Mouse (Mus musculus) neural tube, embryonic 11.5 days (tissue): ENCODE data around the gene Stxbp5l. TPM values are rescaled to one million over a fixed set of nuclear protein-coding genes. Genes with fewer than 3 reads are reported as not detected.

Source experiments
- ATAC-seq: fragments of 200-750 bp; cut with Nextera tagmentation; 2 replicates; pipeline ENCODE4 v1.8.0; 2017; ENCODE audit warnings: moderate number of reproducible peaks, mild to moderate bottlenecking, moderate TSS enrichment, moderate library complexity; ENCODE audit not compliant: insufficient read depth, low FRiP score, low TSS enrichment
- DNase-seq: peaks from one replicate; pipeline ENCODE4 v3.0.0-alpha.2; 2015; ENCODE audit warnings: low spot score
- H3K27ac ChIP-seq: fragments of 300-500 bp; sonication (generic); 2 replicates; pipeline ENCODE4 v1.5.1; 2014; ENCODE audit warnings: low read depth, mild to moderate bottlenecking, low read length
- H3K27me3 ChIP-seq: fragments of 300-500 bp; sonication (generic); 2 replicates; pipeline ENCODE4 v1.6.1; 2014; ENCODE audit warnings: mild to moderate bottlenecking, low read length, mixed read lengths; ENCODE audit not compliant: control insufficient read depth, insufficient read depth
- H3K36me3 ChIP-seq: fragments of 300-500 bp; sonication (generic); 2 replicates; pipeline ENCODE4 v1.6.1; 2014; ENCODE audit warnings: mild to moderate bottlenecking, low read length, moderate library complexity, mixed read lengths; ENCODE audit not compliant: control insufficient read depth, insufficient read depth
- H3K4me1 ChIP-seq: fragments of 300-500 bp; sonication (generic); 2 replicates; pipeline ENCODE4 v1.6.1; 2014; ENCODE audit warnings: low read length, mixed read lengths; ENCODE audit not compliant: control insufficient read depth, insufficient read depth
- H3K4me2 ChIP-seq: fragments of 300-500 bp; sonication (generic); 2 replicates; pipeline ENCODE4 v1.6.1; 2014; ENCODE audit warnings: low read depth, mild to moderate bottlenecking, moderate library complexity
- H3K4me3 ChIP-seq: fragments of 300-500 bp; sonication (generic); 2 replicates; pipeline ENCODE4 v1.5.1; 2014; ENCODE audit warnings: low read depth, low read length
- H3K9ac ChIP-seq: fragments of 300-500 bp; sonication (generic); 2 replicates; pipeline ENCODE4 v1.6.1; 2014; ENCODE audit warnings: mild to moderate bottlenecking, low read length
- H3K9me3 ChIP-seq: fragments of 300-500 bp; sonication (generic); 2 replicates; pipeline ENCODE4 v1.6.1; 2016; ENCODE audit warnings: low read length; ENCODE audit not compliant: control insufficient read depth
- WGBS: fragments of 180-500 bp; shearing (Covaris S2); extraction: QIAGEN DNeasy Blood & Tissue Kit; methylation state at CpG from one replicate; pipeline ENCODE4 v1.1.7; 2014; 5-methylcytosine and 5-hydroxymethylcytosine counted together
- polyA plus RNA-seq: library from polyadenylated mRNA; unstranded; fragments of >200 nt; fragmentation: Nextera tagmentation; extraction: Ambion mirVana; gene quantifications from 2 replicates; pipeline ENCODE4 v1.2.1, GENCODE M21; 2014

Gene Stxbp5l
- polyA plus RNA-seq, 1 experiment from 2014 or later: 2.9 TPM

DNA sequence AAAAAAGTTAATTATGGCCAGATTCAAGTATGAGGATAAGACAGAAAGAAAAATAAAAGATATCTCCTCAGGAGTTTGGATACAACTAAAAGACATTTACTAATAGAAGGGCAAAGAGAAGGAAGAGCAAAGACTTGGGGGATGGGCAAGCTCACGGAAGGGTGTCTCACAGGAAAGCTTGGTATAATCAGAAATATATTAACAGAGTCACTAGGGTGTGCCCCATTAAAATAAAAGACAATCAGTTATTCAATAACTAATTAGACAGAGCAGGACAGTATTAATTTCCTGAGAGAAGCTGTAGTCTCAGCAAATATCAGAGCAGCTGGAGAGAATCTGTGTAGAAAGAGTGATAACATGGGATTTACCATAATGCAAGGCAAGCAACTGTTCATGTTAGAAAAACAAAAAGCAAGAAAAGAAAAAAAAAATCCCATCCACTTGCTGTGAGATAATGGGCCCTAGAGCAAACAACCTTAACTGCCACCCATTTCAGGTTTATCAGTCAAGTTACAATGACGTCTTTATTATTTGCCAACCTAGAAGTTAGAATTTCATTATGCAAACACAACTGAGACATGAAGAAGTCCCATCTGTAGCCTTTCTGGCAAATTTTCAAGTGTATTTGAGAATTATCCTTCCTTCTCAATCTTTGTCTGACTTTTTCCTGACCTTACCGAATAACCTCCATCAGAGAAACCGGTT lies 4.6 kb upstream of the Stxbp5l start:
- no peaks in the 10 kb centered on the region for H3K4me1 ChIP-seq
- WGBS: 81% methylated on average over 4 of the region's 4 CpGs
- H3K36me3 ChIP-seq: no peaks in the 10 kb centered on the region
- 0 out of 2 replicates have a peak, but pooled peaks cover 2% of the 10 kb centered on the region for H3K27me3 ChIP-seq
- H3K4me2 ChIP-seq: no peak overlapping the region
- H3K9me3 ChIP-seq: no peaks in the 10 kb centered on the region
- no peak for ATAC-seq
- no peak overlapping the region for H3K27ac ChIP-seq
- no peak overlapping the region for H3K9ac ChIP-seq
- no peak for DNase-seq
- H3K4me3 ChIP-seq: no peak overlapping the region

DNA sequence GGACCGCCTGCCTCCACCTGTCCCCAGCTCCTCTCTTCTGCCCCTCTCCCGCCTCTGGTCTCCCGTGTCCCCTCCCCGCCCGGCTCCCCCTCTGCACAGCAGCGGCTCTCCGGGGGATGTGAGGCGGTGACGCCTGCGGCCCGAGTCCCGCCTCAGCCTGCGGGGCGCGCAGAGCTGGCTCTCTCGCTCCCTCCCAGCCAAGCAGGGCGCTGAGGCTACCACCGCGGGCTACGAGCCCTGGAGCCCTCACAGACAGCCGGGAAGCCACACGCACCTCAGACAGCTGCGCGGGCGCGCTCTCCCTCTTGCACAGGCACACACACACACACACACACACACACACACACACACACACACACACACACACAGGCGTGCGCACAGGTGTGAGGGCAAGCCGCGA lies 393 bp downstream of the Stxbp5l start:
- H3K9ac ChIP-seq: peak overlapping the region; percentile 65
- DNase-seq: no peak
- peak overlapping the region; percentile 55 for H3K4me3 ChIP-seq
- H3K4me2 ChIP-seq: peak overlapping the region; percentile 89
- no peak overlapping the region for H3K27ac ChIP-seq
- no peaks in the 10 kb centered on the region for H3K36me3 ChIP-seq
- no peaks in the 10 kb centered on the region for H3K9me3 ChIP-seq
- under 1% methylated on average over 30 of the region's 30 CpGs for WGBS
- peaks cover 5% of the 10 kb centered on the region; the same call in 1 of the 2 replicates for H3K27me3 ChIP-seq
- peaks cover 3% of the 10 kb centered on the region; the same call in 1 of the 2 replicates for H3K4me1 ChIP-seq
- peak; percentile 84 for ATAC-seq

DNA sequence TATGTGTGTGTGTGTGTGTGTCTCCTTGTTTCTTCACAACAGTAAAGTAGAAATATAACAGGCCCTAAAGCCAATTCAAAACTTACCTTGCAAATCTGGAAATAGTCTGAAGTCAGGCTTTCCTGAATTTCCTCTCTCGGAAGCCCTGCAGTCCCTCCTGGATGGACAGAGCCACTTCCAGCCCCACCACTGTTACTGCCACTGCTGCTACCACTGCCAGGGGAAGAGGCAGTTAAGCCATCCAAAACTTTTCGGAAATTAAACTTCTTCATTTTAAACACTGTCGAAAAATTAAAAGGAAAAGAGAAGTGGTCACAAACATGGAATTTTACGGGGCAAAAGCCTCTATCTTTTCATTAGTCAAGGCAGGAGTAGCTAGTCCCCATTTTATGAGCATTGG lies 1.3 kb downstream of the Stxbp5l start:
- no peaks in the 10 kb centered on the region for H3K36me3 ChIP-seq
- H3K4me2 ChIP-seq: peak overlapping the region; percentile 89
- H3K4me1 ChIP-seq: peaks cover 3% of the 10 kb centered on the region; the same call in 1 of the 2 replicates
- H3K9me3 ChIP-seq: no peaks in the 10 kb centered on the region
- H3K27me3 ChIP-seq: peaks cover 5% of the 10 kb centered on the region; the same call in 1 of the 2 replicates
- 51% methylated on average over 4 of the region's 4 CpGs for WGBS
- ATAC-seq: no peak
- no peak overlapping the region for H3K27ac ChIP-seq
- no peak for DNase-seq
- H3K9ac ChIP-seq: no peak overlapping the region
- no peak overlapping the region for H3K4me3 ChIP-seq

DNA sequence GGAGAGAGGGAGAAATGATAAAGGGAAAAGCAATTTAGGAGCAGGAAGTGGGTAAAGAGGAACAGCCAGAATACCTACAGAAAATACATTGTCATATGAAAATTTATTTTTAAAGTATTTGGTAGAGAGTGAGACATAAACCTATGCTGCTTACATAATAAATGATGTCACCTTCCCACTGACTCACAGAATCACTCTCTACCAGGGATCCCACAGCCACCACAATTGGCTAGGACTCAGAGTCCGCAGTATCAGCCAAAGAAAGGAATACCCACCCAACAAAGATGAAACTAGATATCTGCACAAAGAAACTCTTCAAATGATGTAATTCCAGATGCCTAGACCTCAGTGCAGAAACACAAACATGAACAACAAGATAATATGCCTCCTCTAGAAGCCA lies 12.0 kb downstream of the Stxbp5l start:
- H3K4me2 ChIP-seq: no peak overlapping the region
- H3K9me3 ChIP-seq: no peaks in the 10 kb centered on the region
- H3K27ac ChIP-seq: no peak overlapping the region
- ATAC-seq (no peak), DNase-seq (no peak)
- no peak overlapping the region for H3K9ac ChIP-seq
- no peaks in the 10 kb centered on the region for H3K36me3 ChIP-seq
- H3K4me3 ChIP-seq: no peak overlapping the region
- WGBS: 83% methylated on average over 1 of the region's 1 CpGs
- H3K27me3 ChIP-seq: no peaks in the 10 kb centered on the region
- no peaks in the 10 kb centered on the region for H3K4me1 ChIP-seq

DNA sequence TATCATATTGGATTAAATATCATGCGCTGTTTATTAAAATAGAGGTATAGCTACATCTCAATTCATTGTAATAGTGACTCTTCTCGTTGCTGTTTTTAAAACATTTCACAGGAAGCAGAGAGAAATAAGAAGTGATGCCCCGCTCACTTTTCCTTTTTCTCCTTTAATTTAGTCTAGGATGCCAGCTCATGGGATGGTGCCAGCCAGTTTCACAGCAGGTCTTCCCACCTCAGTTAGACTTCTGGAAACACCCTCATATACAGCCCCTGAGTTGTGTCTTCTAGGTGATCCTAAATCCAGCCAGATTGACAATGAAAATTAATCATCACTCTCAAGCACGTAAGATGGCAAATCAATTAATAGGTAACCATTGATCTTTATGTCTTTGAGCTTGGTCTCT lies 17.3 kb downstream of the Stxbp5l start:
- H3K4me1 ChIP-seq: no peaks in the 10 kb centered on the region
- WGBS: 88% methylated on average over 4 of the region's 4 CpGs
- H3K4me3 ChIP-seq: no peak overlapping the region
- ATAC-seq (no peak), DNase-seq (no peak)
- no peaks in the 10 kb centered on the region for H3K36me3 ChIP-seq
- H3K27ac ChIP-seq: no peak overlapping the region
- H3K9ac ChIP-seq: no peak overlapping the region
- no peaks in the 10 kb centered on the region for H3K27me3 ChIP-seq
- no peaks in the 10 kb centered on the region for H3K9me3 ChIP-seq
- no peak overlapping the region for H3K4me2 ChIP-seq

DNA sequence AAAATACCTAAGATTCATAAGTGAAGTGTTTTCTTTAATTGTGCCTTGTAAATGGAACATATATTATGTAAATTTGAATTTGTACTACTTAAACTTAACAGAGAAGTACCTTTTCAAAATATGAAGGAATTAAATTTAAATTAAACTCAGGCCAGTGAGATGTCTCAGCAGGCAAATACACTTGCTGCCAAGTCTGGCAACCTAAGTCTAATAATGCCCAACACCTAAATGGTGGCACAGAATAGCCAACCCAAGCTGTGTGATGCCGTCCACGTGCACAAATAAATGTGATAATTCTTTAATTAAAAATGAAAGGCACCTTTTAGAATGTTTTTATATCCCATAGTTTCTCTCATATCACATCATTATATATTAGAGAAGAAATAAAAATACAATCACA lies 20.8 kb downstream of the Stxbp5l start:
- ATAC-seq (no peak), DNase-seq (no peak)
- no peak overlapping the region for H3K27ac ChIP-seq
- 93% methylated on average over 2 of the region's 2 CpGs for WGBS
- no peaks in the 10 kb centered on the region for H3K27me3 ChIP-seq
- no peaks in the 10 kb centered on the region for H3K36me3 ChIP-seq
- no peak overlapping the region for H3K4me2 ChIP-seq
- no peak overlapping the region for H3K4me3 ChIP-seq
- no peaks in the 10 kb centered on the region for H3K4me1 ChIP-seq
- H3K9ac ChIP-seq: no peak overlapping the region
- H3K9me3 ChIP-seq: no peaks in the 10 kb centered on the region

DNA sequence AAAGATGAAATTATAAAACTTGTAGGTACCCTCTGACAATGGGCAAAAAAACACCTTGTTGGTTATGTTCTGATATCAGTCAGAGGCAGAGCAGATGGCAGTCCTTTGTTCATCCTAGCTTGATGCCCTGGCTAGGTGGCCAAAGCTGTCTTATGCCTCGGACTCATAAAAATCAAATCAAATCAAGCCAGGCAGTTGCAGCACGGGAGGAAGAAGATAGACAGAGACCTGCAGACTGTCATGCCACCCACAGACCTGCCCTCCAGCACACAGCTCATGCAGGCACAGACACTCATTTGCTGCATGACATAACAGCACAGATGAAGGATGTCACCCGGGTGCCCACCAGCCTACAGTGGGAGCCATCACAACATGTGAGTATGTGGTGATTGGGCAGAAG lies 29.1 kb downstream of the Stxbp5l start:
- H3K36me3 ChIP-seq: no peaks in the 10 kb centered on the region
- 87% methylated on average over 3 of the region's 3 CpGs for WGBS
- H3K4me2 ChIP-seq: no peak overlapping the region
- DNase-seq (no peak), ATAC-seq (no peak)
- no peaks in the 10 kb centered on the region for H3K27me3 ChIP-seq
- no peaks in the 10 kb centered on the region for H3K9me3 ChIP-seq
- H3K4me3 ChIP-seq: no peak overlapping the region
- H3K4me1 ChIP-seq: no peaks in the 10 kb centered on the region
- H3K9ac ChIP-seq: no peak overlapping the region
- H3K27ac ChIP-seq: no peak overlapping the region

DNA sequence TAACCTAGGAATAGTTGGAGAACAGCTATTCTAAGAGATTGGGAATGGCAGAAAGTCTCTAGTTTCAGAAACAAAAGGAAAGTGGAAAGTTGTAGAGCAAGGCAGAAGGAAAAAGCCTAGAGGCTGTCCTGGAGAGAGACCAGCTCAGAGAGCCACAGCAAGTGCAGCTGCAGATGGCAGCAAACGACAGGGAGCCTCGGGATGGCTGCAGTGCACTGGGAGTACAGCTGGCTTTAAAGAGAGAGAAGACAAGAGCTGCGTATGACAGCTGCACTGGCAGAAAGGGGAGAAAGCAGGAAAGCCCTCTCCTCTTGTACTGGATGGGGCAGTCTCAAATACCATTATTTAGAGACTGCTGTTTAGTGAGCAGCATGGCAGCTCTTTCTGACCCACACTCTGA lies 37.7 kb downstream of the Stxbp5l start:
- H3K4me3 ChIP-seq: no peak overlapping the region
- no peak overlapping the region for H3K9ac ChIP-seq
- no peaks in the 10 kb centered on the region; the same call in 1 of the 2 replicates for H3K4me1 ChIP-seq
- DNase-seq (peak; percentile 36), ATAC-seq (no peak)
- H3K27ac ChIP-seq: no peak overlapping the region
- no peaks in the 10 kb centered on the region for H3K9me3 ChIP-seq
- no peaks in the 10 kb centered on the region for H3K36me3 ChIP-seq
- no peak overlapping the region for H3K4me2 ChIP-seq
- WGBS: 11% methylated on average over 3 of the region's 3 CpGs
- H3K27me3 ChIP-seq: no peaks in the 10 kb centered on the region

DNA sequence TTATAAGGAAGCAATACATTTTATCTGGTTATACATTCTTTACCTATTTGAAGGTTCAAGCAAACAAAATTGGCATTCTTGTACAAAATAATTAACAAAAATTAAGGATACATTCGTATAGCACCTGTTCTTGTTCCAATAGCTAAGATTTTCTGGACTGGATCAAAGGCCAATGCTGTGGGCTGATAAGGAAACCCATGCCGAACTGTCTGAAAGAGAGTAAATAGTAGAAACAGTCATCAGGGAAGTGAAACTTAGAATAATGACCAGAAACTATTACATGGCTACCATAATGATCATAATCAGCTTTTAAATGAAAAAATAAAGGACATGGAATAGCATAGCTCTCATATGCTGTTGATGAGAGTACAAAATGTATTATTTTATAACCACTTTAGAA lies 39.8 kb downstream of the Stxbp5l start:
- no peak overlapping the region for H3K4me2 ChIP-seq
- no peak overlapping the region for H3K4me3 ChIP-seq
- H3K36me3 ChIP-seq: no peaks in the 10 kb centered on the region
- no peak overlapping the region for H3K27ac ChIP-seq
- WGBS: 70% methylated on average over 2 of the region's 2 CpGs
- ATAC-seq (no peak), DNase-seq (no peak)
- no peaks in the 10 kb centered on the region; the same call in 1 of the 2 replicates for H3K4me1 ChIP-seq
- no peaks in the 10 kb centered on the region for H3K27me3 ChIP-seq
- H3K9ac ChIP-seq: no peak overlapping the region
- H3K9me3 ChIP-seq: no peaks in the 10 kb centered on the region
